Comparison of ENCODE assay signal across 14 mouse cellular contexts in genomic region chr9:44515891-44516290, GRCm38 (mm10). TPM values are rescaled to one million over a fixed set of nuclear protein-coding genes. Genes with fewer than 3 reads are reported as not detected.
DNase-seq lines count a peak whose midpoint lies in the region; ATAC-seq and TF ChIP-seq lines count a peak whose summit lies in the region.
"Had no signal": no experiment of that assay in that cellular context is flagged by ENCODE, and none has a peak within 500 bp of the region (broad histone marks: within the 10 kb centered on the region; RNA-seq: fewer than 3 reads in every experiment).

No protein-coding gene starts in this region.

- H3K4me2 ChIP-seq in heart, embryonic 15.5 days: no peak overlapping the region
- H3K4me2 ChIP-seq in liver, embryonic 14.5 days (ENCODE audit: low read depth): peak overlapping the region; percentile 52
- H3K4me2 ChIP-seq in stomach, postnatal 0 days (replicated peaks; ENCODE audit: low read depth): 0 out of 2 replicates have a peak overlapping the region, but pooled peaks have one; percentile 25

- H3K4me3 ChIP-seq in heart, embryonic 15.5 days: no peak overlapping the region
- no peak overlapping the region for H3K4me3 ChIP-seq in liver, embryonic 14.5 days (ENCODE audit: insufficient read depth in 1 of 2, low read depth in 2 of 2, low read length in 2 of 2)
- H3K4me3 ChIP-seq in stomach, postnatal 0 days (ENCODE audit: low read depth, low read length): no peak overlapping the region
- H3K4me3 ChIP-seq: forebrain, embryonic 10.5 days; limb, embryonic 10.5 days had no signal

- no peak overlapping the region for H3K9ac ChIP-seq in heart, embryonic 15.5 days
- H3K9ac ChIP-seq in liver, embryonic 14.5 days (replicated peaks): no peak overlapping the region
- no peak overlapping the region for H3K9ac ChIP-seq in stomach, postnatal 0 days (ENCODE audit: low read length)

- ATAC-seq in heart, embryonic 15.5 days (replicated peaks; ENCODE audit: insufficient number of reproducible peaks, insufficient read depth, low FRiP score, low read depth): no peak
- no peak for ATAC-seq in liver, embryonic 14.5 days (ENCODE audit: insufficient read depth)
- no peak for ATAC-seq in stomach, postnatal 0 days (ENCODE audit: low FRiP score, low TSS enrichment)

- H3K36me3 ChIP-seq in heart, embryonic 15.5 days: no peaks in the 10 kb centered on the region
- no peaks in the 10 kb centered on the region for H3K36me3 ChIP-seq in liver, embryonic 14.5 days (replicated peaks; ENCODE audit: control insufficient read depth, insufficient read depth, low read depth)
- H3K36me3 ChIP-seq in stomach, postnatal 0 days (ENCODE audit: control insufficient read depth, insufficient read depth, low read length): no peaks in the 10 kb centered on the region
- H3K36me3 ChIP-seq: forebrain, embryonic 10.5 days; limb, embryonic 10.5 days had no signal

- DNase-seq in heart, postnatal 10 days: no peak
- DNase-seq in thymus, postnatal 14 days: peak; percentile 35
- DNase-seq in thymus, postnatal 36 days: no peak
- no peak for DNase-seq in liver, embryonic 14.5 days (ENCODE audit: low read depth in 3 of 3, low spot score in 3 of 3)
- no peak for DNase-seq in stomach, postnatal 0 days (ENCODE audit: low spot score)
- no peak for DNase-seq in urinary bladder, postnatal 25 days (ENCODE audit: low spot score)
- no peak for DNase-seq in embryo, embryonic 10.5 days (ENCODE audit: low spot score)
- DNase-seq: cerebellum, adult 9-10 months had no signal

- no peaks in the 10 kb centered on the region for H3K27me3 ChIP-seq in heart, embryonic 15.5 days
- no peaks in the 10 kb centered on the region for H3K27me3 ChIP-seq in liver, embryonic 14.5 days (ENCODE audit: control insufficient read depth, insufficient read depth, low read length)
- H3K27me3 ChIP-seq in stomach, postnatal 0 days (ENCODE audit: control insufficient read depth, insufficient read depth, low read length): no peaks in the 10 kb centered on the region

- WGBS in heart, embryonic 15.5 days: 86% methylated on average over 5 of the region's 5 CpGs
- WGBS in liver, embryonic 14.5 days (ENCODE audit: insufficient replicate concordance): 61% methylated on average over 5 of the region's 5 CpGs
- WGBS in stomach, postnatal 0 days: 82% methylated on average over 5 of the region's 5 CpGs

- TF ChIP-seq CTCF in liver, embryonic 14.5 days (IDR thresholded peaks at IDR 0.05; ENCODE audit: low read depth): no peak
- no peak for TF ChIP-seq CTCF in stomach, postnatal 0 days (IDR thresholded peaks at IDR 0.05; ENCODE audit: low read depth)

- H3K9me3 ChIP-seq in heart, embryonic 15.5 days (replicated peaks): no peaks in the 10 kb centered on the region
- H3K9me3 ChIP-seq in liver, embryonic 14.5 days (ENCODE audit: control insufficient read depth, low read length): no peaks in the 10 kb centered on the region
- no peaks in the 10 kb centered on the region for H3K9me3 ChIP-seq in stomach, postnatal 0 days (ENCODE audit: control insufficient read depth, low read length)
- H3K9me3 ChIP-seq: forebrain, embryonic 10.5 days; limb, embryonic 10.5 days had no signal

- intact Hi-C loops in heart, postnatal 10 days (cut with DNase I): no loop called here

- TF ChIP-seq EP300 in liver, embryonic 14.5 days (IDR thresholded peaks at IDR 0.05; ENCODE audit: low read depth): no peak
- no peak for TF ChIP-seq EP300 in stomach, postnatal 0 days (optimal IDR thresholded peaks at IDR 0.05)

- peak overlapping the region; percentile 46; the same call in 1 of the 2 replicates for H3K27ac ChIP-seq in heart, embryonic 15.5 days
- H3K27ac ChIP-seq in liver, embryonic 14.5 days: no peak overlapping the region
- peak overlapping the region; percentile 65; the same call in 1 of the 2 replicates for H3K27ac ChIP-seq in stomach, postnatal 0 days (replicated peaks)
- H3K27ac ChIP-seq: forebrain, embryonic 10.5 days; limb, embryonic 10.5 days had no signal

- H3K4me1 ChIP-seq in heart, embryonic 15.5 days (replicated peaks): peaks cover 36% of the 10 kb centered on the region
- H3K4me1 ChIP-seq in liver, embryonic 14.5 days (replicated peaks; ENCODE audit: control insufficient read depth in 2 of 2, insufficient read depth in 2 of 2, low read length in 1 of 2): peaks cover 0 to 17% of the 10 kb centered on the region in 2 experiments; a peak in 2 of 4 replicates
- H3K4me1 ChIP-seq in stomach, postnatal 0 days (replicated peaks; ENCODE audit: control insufficient read depth, insufficient read depth): peaks cover 11% of the 10 kb centered on the region

RNA-seq across cellular contexts. Expression of gene Bcl9l, which starts 33.3 kb away (rescaled TPM):
- polyA plus RNA-seq in heart, embryonic 15.5 days (2015; fragmentation: Nextera tagmentation; extraction: Ambion mirVana): 9.1 and 12.6 TPM in 2 replicates
- total RNA-seq in heart, postnatal 10 days (2021): 10 to 100 TPM; 66.8 to 73.0 TPM
- polyA plus RNA-seq in liver, embryonic 14.5 days (2012; rRNA removed): 1.6 and 1.9 TPM in 2 replicates
- polyA plus RNA-seq in liver, embryonic 14.5 days (2014; fragmentation: Nextera tagmentation; extraction: Ambion mirVana): 1.0 and 1.5 TPM in 2 replicates
- 5.2 and 6.1 TPM in 2 replicates for polyA plus RNA-seq in stomach, postnatal 0 days (2015; fragmentation: Nextera tagmentation; extraction: Ambion mirVana)

RNA-seq across cellular contexts. Expression of gene Cxcr5, which starts 45.8 kb away (rescaled TPM):
- polyA plus RNA-seq in heart, embryonic 15.5 days (2015; fragmentation: Nextera tagmentation; extraction: Ambion mirVana): 0.05 and 0.23 TPM in 2 replicates
- total RNA-seq in heart, postnatal 10 days (2021): under 1 TPM; 0.24 to 0.27 TPM
- 0.03 TPM in 2 replicates for polyA plus RNA-seq in liver, embryonic 14.5 days (2012; rRNA removed)
- polyA plus RNA-seq in liver, embryonic 14.5 days (2014; fragmentation: Nextera tagmentation; extraction: Ambion mirVana): not detected in 2 replicates
- 0.13 and 0.21 TPM in 2 replicates for polyA plus RNA-seq in stomach, postnatal 0 days (2015; fragmentation: Nextera tagmentation; extraction: Ambion mirVana)
- total RNA-seq: adrenal gland, postnatal 36 days; gastrocnemius, adult 18-20 months had no signal
- polyA plus RNA-seq: heart, embryonic 14.5 days; limb, embryonic 10.5 days had no signal
